Mouse (Mus musculus) liver, adult 2 months (tissue): ENCODE data around the gene Rps19. TPM values are rescaled to one million over a fixed set of nuclear protein-coding genes. Genes with fewer than 3 reads are reported as not detected.
"Not testable (repeated sequence)": the region's sequence is repeated elsewhere in the genome, so short reads cannot be mapped to it uniquely, and the experiment has no call there.

Experiments used
- DNase-seq: peaks from one replicate; pipeline ENCODE4 v3.0.0-alpha.2; 2011; ENCODE audit warnings: low read depth, low spot score; ENCODE audit errors: extremely low read depth
- H3K27ac ChIP-seq: fragments of 200-500 bp; replicated peaks from 2 replicates; pipeline ENCODE4 v1.5.1; 2012; ENCODE audit warnings: low read depth, mild to moderate bottlenecking, control low read depth, inconsistent platforms, low read length; ENCODE audit not compliant: insufficient read depth
- H3K27me3 ChIP-seq: fragments of 200-500 bp; 2 replicates; pipeline ENCODE4 v1.6.1; 2012; ENCODE audit warnings: mild to moderate bottlenecking, moderate library complexity, low read length, inconsistent platforms; ENCODE audit not compliant: control insufficient read depth, insufficient read depth
- H3K36me3 ChIP-seq: fragments of 200-500 bp; 2 replicates; pipeline ENCODE4 v1.6.1; 2012; ENCODE audit warnings: low read length, inconsistent platforms; ENCODE audit not compliant: control insufficient read depth, insufficient read depth
- H3K4me1 ChIP-seq: fragments of 200-500 bp; 2 replicates; pipeline ENCODE4 v1.6.1; 2011; ENCODE audit warnings: low read length; ENCODE audit not compliant: control insufficient read depth, insufficient read depth
- H3K4me3 ChIP-seq: fragments of 200-500 bp; 2 replicates; pipeline ENCODE4 v1.5.1; 2011; ENCODE audit warnings: low read depth, mild to moderate bottlenecking, control low read depth, low read length, moderate library complexity; ENCODE audit not compliant: insufficient read depth
- H3K79me2 ChIP-seq: fragments of 200-500 bp; 2 replicates; pipeline ENCODE4 v1.6.1; 2012; ENCODE audit warnings: inconsistent platforms, mild to moderate bottlenecking, low read length, moderate library complexity; ENCODE audit not compliant: control insufficient read depth, insufficient read depth
- H3K9ac ChIP-seq: fragments of 200-500 bp; 2 replicates; pipeline ENCODE4 v1.6.1; 2012; ENCODE audit warnings: low read depth, mild to moderate bottlenecking, control low read depth, inconsistent platforms, low read length
- CTCF ChIP-seq: fragments of 200-500 bp; IDR thresholded peaks from 2 replicates; pipeline ENCODE4 v1.5.1; 2011; ENCODE audit warnings: low read depth, low read length, control low read depth
- POLR2A ChIP-seq: fragments of 200-500 bp; IDR thresholded peaks from 2 replicates; pipeline ENCODE4 v1.6.1; 2011; ENCODE audit warnings: low read length, control low read depth; ENCODE audit not compliant: insufficient read depth; ENCODE audit errors: extremely low read depth
- WGBS: fragments of 180-500 bp; shearing (Covaris S2); methylation state at CpG from one replicate; pipeline ENCODE4 v1.1.7; 2018; 5-methylcytosine and 5-hydroxymethylcytosine counted together
- polyA plus RNA-seq: library from polyadenylated mRNA; depleted of rRNA; stranded (reverse); fragments of >200 nt; gene quantifications from 2 replicates; pipeline ENCODE4 v1.2.3, GENCODE M21; 2012
- total RNA-seq: library from RNA; depleted of rRNA; stranded (reverse); fragments of >200 nt; gene quantifications from 2 replicates; pipeline ENCODE4 v1.2.3, GENCODE M21; 2014

Gene Rps19
- total and polyA plus RNA-seq, 2 experiments = 205 to 262 TPM

- Histone ChIP-seq H3K4me3 (no peak overlapping the region), H3K27ac (no peak overlapping the region), H3K79me2 (peaks cover 8% of the 10 kb centered on the region; the same call in 1 of the 2 replicates), H3K4me1 (peaks cover 13% of the 10 kb centered on the region), H3K27me3 (no peaks in the 10 kb centered on the region), H3K9ac (no peak overlapping the region), H3K36me3 (peaks cover 32% of the 10 kb centered on the region)
- no peak for DNase-seq
- TF ChIP-seq CTCF (no peak), POLR2A (no peak)
- WGBS = 80% methylated on average over 6 of the region's 6 CpGs
These were observed 5.5 kb downstream of the Rps19 start for GRCm38 (mm10) chr7:24889431-24890220.

DNA sequence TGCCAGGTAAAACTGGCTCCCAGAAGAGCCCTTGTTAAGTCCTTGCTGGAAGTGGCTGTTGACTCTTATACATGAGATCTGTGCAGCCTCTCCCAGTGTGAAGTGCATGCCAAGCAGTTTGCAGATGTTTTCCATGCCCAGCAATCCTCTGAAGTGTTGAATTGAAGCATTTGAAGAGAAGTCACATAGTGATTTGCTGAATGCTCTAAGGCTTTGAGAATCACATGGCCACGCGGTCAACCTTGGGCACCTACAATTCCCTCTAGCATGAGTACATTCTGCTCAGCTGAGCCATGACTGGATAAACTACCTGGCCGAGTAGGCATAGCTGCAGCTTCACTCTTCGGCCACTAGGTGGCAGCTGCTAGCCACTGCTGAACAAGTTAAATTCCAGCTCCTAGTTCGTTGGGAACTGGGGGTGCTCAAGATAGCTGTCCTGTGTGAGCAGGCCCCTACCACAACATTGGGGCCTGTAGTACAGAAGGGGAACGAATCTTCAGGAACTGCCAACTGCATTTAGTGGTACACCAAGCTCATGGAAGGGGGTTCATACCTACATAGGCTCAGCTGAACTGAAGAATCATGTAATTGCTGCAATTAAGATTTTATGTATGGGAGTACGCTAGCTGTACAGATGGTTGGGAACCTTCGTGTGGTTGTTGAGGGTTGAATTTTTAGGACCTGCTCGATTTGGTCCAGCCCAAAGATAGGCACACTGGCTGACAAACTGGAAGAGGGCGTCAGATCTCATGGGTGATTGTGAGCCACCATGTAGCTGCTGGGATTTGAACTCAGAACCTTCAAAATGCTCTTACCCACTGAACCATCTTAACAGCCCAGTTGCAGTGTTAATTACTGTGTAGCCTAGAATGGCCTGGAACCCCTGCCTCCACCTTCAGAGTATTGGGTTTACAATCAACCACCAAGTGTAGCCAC is 6.4 kb downstream of the Rps19 start:
- TF ChIP-seq CTCF (peak; percentile 98), POLR2A (no peak)
- peak; percentile 68 for DNase-seq
- H3K79me2 ChIP-seq = peaks cover 4% of the 10 kb centered on the region; the same call in 1 of the 2 replicates
- H3K9ac ChIP-seq = no peak overlapping the region
- peaks cover 32% of the 10 kb centered on the region for H3K36me3 ChIP-seq
- no peak overlapping the region for H3K27ac ChIP-seq
- 27% methylated on average over 10 of the region's 10 CpGs for WGBS
- H3K4me3 ChIP-seq = no peak overlapping the region
- peaks cover 11% of the 10 kb centered on the region for H3K4me1 ChIP-seq
- no peaks in the 10 kb centered on the region for H3K27me3 ChIP-seq

DNA sequence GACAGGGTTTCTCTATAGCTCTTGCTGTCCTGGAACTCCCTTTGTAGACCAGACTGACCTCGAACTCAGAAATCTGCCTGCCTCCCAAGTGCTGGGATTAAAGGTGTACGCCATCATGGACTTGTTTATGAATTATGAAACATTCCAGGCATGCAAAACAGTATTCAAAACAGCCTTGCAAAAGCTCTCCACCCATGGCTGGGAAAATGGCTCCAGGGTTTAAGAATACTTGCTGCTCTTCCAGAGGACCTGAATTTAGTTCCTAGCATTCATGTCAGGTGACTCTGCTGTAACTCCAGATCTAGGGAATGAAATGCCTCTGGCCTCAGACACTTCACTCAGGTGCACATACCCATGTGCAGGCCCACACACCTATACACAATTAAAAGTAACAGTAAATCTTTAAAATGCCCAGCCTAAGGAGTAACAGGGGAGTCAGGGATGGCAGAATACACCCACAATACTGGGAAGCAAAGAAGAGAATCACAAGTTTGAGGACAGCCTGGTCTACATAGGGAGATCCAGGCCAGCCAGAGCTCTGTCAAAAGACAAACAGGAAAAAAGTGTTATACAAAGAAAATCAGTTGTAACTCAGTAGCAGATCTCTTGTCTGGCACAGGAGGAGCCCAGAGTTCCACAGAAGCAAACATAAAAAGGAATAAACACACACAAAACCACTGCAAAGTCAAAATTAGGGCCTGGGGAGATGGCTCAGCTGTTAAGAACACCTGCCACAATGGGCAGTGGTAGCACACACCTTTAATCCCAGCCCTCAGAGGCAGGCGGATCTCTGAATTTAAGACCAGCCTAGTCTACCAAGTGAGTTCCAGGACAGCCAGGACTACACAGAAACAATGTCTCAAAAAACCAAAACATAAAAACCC is 7.3 kb downstream of the Rps19 start:
- H3K79me2 ChIP-seq = no peaks in the 10 kb centered on the region; the same call in 1 of the 2 replicates
- no peak overlapping the region for H3K27ac ChIP-seq
- 64% methylated on average over 3 of the region's 3 CpGs for WGBS
- DNase-seq = no peak
- H3K27me3 ChIP-seq = no peaks in the 10 kb centered on the region
- no peak overlapping the region for H3K4me3 ChIP-seq
- H3K9ac ChIP-seq = no peak overlapping the region
- H3K4me1 ChIP-seq = peaks cover 2% of the 10 kb centered on the region; the same call in 1 of the 2 replicates
- TF ChIP-seq CTCF = no peak
- no peak for TF ChIP-seq POLR2A
- H3K36me3 ChIP-seq = peaks cover 28% of the 10 kb centered on the region

GRCm38 (mm10) chr7:24892125-24892583 is 8.0 kb downstream of the Rps19 start:
- Histone ChIP-seq H3K9ac (no peak overlapping the region), H3K27ac (no peak overlapping the region), H3K27me3 (no peaks in the 10 kb centered on the region), H3K4me3 (no peak overlapping the region), H3K4me1 (no peaks in the 10 kb centered on the region; the same call in 1 of the 2 replicates), H3K79me2 (no peaks in the 10 kb centered on the region), H3K36me3 (peaks cover 22% of the 10 kb centered on the region)
- DNase-seq = no peak
- WGBS = 38% methylated on average over 2 of the region's 2 CpGs
- TF ChIP-seq CTCF = no peak

DNA sequence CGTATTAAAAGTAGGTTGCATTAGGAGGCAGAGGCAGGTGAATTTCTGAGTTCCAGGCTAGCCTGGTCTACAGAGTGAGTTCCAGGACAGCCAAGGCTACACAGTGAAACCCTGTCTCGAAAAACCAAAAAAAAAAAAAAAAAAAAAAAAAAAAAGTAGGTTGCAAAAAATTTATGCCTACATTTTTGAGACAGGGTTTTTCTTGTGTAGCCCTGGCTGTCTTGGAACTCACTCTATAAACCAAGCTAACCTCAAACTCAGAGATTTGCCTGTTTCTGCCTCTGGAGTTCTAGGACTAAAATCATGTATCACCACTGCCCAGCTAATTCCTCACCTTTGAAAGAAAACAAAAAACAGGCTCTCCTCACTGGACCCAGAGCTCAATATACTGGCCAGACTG is 11.6 kb downstream of the Rps19 start:
- H3K36me3 ChIP-seq, H3K27ac ChIP-seq, H3K4me1 ChIP-seq, H3K79me2 ChIP-seq, H3K4me3 ChIP-seq, H3K9ac ChIP-seq, DNase-seq, H3K27me3 ChIP-seq: not testable (repeated sequence)
- 80% methylated on average over 2 of the region's 2 CpGs for WGBS
